ENCODE assay signal across 10 mouse cellular contexts in the genomic region with DNA sequence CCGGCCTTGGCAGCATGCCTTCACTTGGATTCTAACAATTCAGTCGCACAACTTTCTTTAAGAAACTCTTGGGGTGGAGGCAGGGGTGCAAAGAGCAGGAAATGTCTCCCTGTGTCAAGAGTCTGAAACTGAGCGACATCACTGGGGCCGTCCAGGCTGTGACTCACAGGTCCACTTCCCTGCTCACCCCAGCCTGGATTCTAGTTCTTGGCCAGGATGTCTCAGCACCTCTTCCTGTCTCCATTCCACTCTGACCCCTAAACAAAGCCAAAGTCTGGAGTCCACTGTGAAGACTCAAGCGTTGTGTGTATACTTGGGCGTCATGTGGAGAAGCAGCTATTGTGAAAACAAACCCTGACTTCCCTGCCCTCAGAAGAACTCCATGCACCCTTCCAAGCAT. TPM values are rescaled to one million over a fixed set of nuclear protein-coding genes. Genes with fewer than 3 reads are reported as not detected.
DNase-seq lines count a peak whose midpoint lies in the region; ATAC-seq lines count a peak whose summit lies in the region.
"Had no signal": no experiment of that assay in that cellular context is flagged by ENCODE, and none has a peak within 500 bp of the region (broad histone marks: within the 10 kb centered on the region; RNA-seq: fewer than 3 reads in every experiment).

No protein-coding gene starts in this region.

- H3K4me2 ChIP-seq in heart, embryonic 11.5 days: no peak overlapping the region
- no peak overlapping the region for H3K4me2 ChIP-seq in lung, embryonic 16.5 days (ENCODE audit: low read depth, low read length)
- H3K4me2 ChIP-seq: embryonic facial prominence, embryonic 13.5 days; neural tube, embryonic 13.5 days had no signal

- H3K36me3 ChIP-seq in heart, embryonic 11.5 days (ENCODE audit: control insufficient read depth, insufficient read depth, low read length): no peaks in the 10 kb centered on the region
- H3K36me3 ChIP-seq in lung, embryonic 16.5 days (ENCODE audit: control insufficient read depth, insufficient read depth, low read length): no peaks in the 10 kb centered on the region
- H3K36me3 ChIP-seq: embryonic facial prominence, embryonic 13.5 days; neural tube, embryonic 13.5 days had no signal

- no peaks in the 10 kb centered on the region for H3K27me3 ChIP-seq in heart, embryonic 11.5 days (ENCODE audit: control insufficient read depth, insufficient read depth, low read length)
- no peaks in the 10 kb centered on the region for H3K27me3 ChIP-seq in lung, embryonic 16.5 days (ENCODE audit: control insufficient read depth, insufficient read depth, low read depth, low read length)
- H3K27me3 ChIP-seq: embryonic facial prominence, embryonic 13.5 days; neural tube, embryonic 13.5 days had no signal

- H3K4me3 ChIP-seq in heart, embryonic 11.5 days (ENCODE audit: low read depth, low read length): no peak overlapping the region
- no peak overlapping the region for H3K4me3 ChIP-seq in lung, embryonic 16.5 days (ENCODE audit: low read length)
- H3K4me3 ChIP-seq: embryonic facial prominence, embryonic 13.5 days; neural tube, embryonic 13.5 days had no signal

- no peak for ATAC-seq in heart, embryonic 11.5 days (replicated peaks; ENCODE audit: insufficient number of reproducible peaks, low FRiP score, low TSS enrichment)
- ATAC-seq in lung, embryonic 16.5 days (ENCODE audit: low read depth): peak; percentile 79

- H3K9me3 ChIP-seq in heart, embryonic 11.5 days (replicated peaks; ENCODE audit: control insufficient read depth, low read length): no peaks in the 10 kb centered on the region
- no peaks in the 10 kb centered on the region for H3K9me3 ChIP-seq in lung, embryonic 16.5 days (ENCODE audit: control insufficient read depth, low read length)
- H3K9me3 ChIP-seq: embryonic facial prominence, embryonic 13.5 days; neural tube, embryonic 13.5 days had no signal

- no peak overlapping the region for H3K27ac ChIP-seq in heart, embryonic 11.5 days (ENCODE audit: low read depth, low read length)
- peak overlapping the region; percentile 67 for H3K27ac ChIP-seq in lung, embryonic 16.5 days (ENCODE audit: low read length)
- H3K27ac ChIP-seq: embryonic facial prominence, embryonic 13.5 days had no signal

- peaks cover 15% of the 10 kb centered on the region for H3K4me1 ChIP-seq in heart, embryonic 11.5 days (ENCODE audit: control insufficient read depth, insufficient read depth, low read length)
- peaks cover 3% of the 10 kb centered on the region; the same call in 1 of the 2 replicates for H3K4me1 ChIP-seq in lung, embryonic 16.5 days (replicated peaks; ENCODE audit: control insufficient read depth, insufficient read depth, low read length)
- H3K4me1 ChIP-seq: embryonic facial prominence, embryonic 13.5 days had no signal

- peak; percentile 98 for DNase-seq in heart, adult 11 months
- peak; percentile 20 for DNase-seq in adrenal gland, postnatal 25 days
- DNase-seq in kidney, adult 11 months: peak; percentile 66
- no peak for DNase-seq in frontal cortex, postnatal 14 days (ENCODE audit: low spot score in 2 of 2)
- DNase-seq in spleen, postnatal 36 days (ENCODE audit: low spot score in 2 of 2): no peak
- DNase-seq in thymus, postnatal 25 days: no peak

- WGBS in heart, embryonic 11.5 days (ENCODE audit: insufficient replicate concordance): 54% methylated on average over 6 of the region's 6 CpGs
- 37% methylated on average over 6 of the region's 6 CpGs for WGBS in lung, embryonic 16.5 days

- no peak overlapping the region for H3K9ac ChIP-seq in heart, embryonic 11.5 days (ENCODE audit: low read depth, low read length)
- H3K9ac ChIP-seq in lung, embryonic 16.5 days (ENCODE audit: low read length): no peak overlapping the region
- H3K9ac ChIP-seq: embryonic facial prominence, embryonic 13.5 days; neural tube, embryonic 13.5 days had no signal

RNA-seq across cellular contexts. Expression of a gene that starts 55.6 kb away (rescaled TPM):
- 31.6 and 46.9 TPM in 2 replicates for polyA plus RNA-seq in heart, embryonic 11.5 days (2014; fragmentation: Nextera tagmentation; extraction: Ambion mirVana)
- 72.5 and 78.6 TPM in 2 replicates for total RNA-seq in adrenal gland, postnatal 25 days (2021)
- polyA plus RNA-seq in lung, embryonic 16.5 days (2015; fragmentation: Nextera tagmentation; extraction: Ambion mirVana): 65.0 and 69.4 TPM in 2 replicates

Comparison
In these comparisons a context has a peak if more than half of its experiments do, and no peak if none do; other contexts are left out.
1. DNase-seq: peak in heart, adult 11 months (single experiment), adrenal gland, postnatal 25 days (single experiment) and kidney, adult 11 months (single experiment); none in frontal cortex, postnatal 14 days (0 of 2), spleen, postnatal 36 days (0 of 2) and thymus, postnatal 25 days (single experiment).